Mouse (Mus musculus) liver, embryonic 16.5 days (tissue): ENCODE measurements around the gene Zfyve28. TPM values are rescaled to one million over a fixed set of nuclear protein-coding genes. Genes with fewer than 3 reads are reported as not detected.

Experiments used
- ATAC-seq: fragments of 200-750 bp; cut with Nextera tagmentation; 2 replicates; pipeline ENCODE4 v1.8.0; 2017; ENCODE audit warnings: low read depth, mild to moderate bottlenecking, moderate number of reproducible peaks, moderate library complexity
- H3K27ac ChIP-seq: fragments of 300-500 bp; sonication (generic); 2 replicates; pipeline ENCODE4 v1.5.1; 2014; ENCODE audit warnings: mild to moderate bottlenecking, low read length
- H3K27me3 ChIP-seq: fragments of 300-500 bp; sonication (generic); 2 replicates; pipeline ENCODE4 v1.6.1; 2014; ENCODE audit warnings: low read depth, low read length, mixed read lengths; ENCODE audit not compliant: control insufficient read depth, insufficient read depth
- H3K36me3 ChIP-seq: fragments of 300-500 bp; sonication (generic); 2 replicates; pipeline ENCODE4 v1.6.1; 2014; ENCODE audit warnings: mild to moderate bottlenecking; ENCODE audit not compliant: control insufficient read depth, insufficient read depth
- H3K4me1 ChIP-seq: fragments of 300-500 bp; sonication (generic); 2 replicates; pipeline ENCODE4 v1.6.1; 2014; ENCODE audit warnings: low read depth, low read length, mixed read lengths; ENCODE audit not compliant: control insufficient read depth
- H3K4me2 ChIP-seq: fragments of 300-500 bp; sonication (generic); 2 replicates; pipeline ENCODE4 v1.6.1; 2014; ENCODE audit warnings: low read depth, low read length, mixed read lengths
- H3K4me3 ChIP-seq: fragments of 300-500 bp; sonication (generic); 2 replicates; pipeline ENCODE4 v1.5.1; 2014; ENCODE audit warnings: low read depth, mild to moderate bottlenecking, low read length
- H3K9ac ChIP-seq: fragments of 300-500 bp; sonication (generic); 2 replicates; pipeline ENCODE4 v1.6.1; 2014; ENCODE audit warnings: low read depth, low read length
- H3K9me3 ChIP-seq: fragments of 300-500 bp; sonication (generic); replicated peaks from 2 replicates; pipeline ENCODE4 v1.6.1; 2016; ENCODE audit warnings: low read length; ENCODE audit not compliant: control insufficient read depth
- WGBS: fragments of 180-500 bp; shearing (Covaris S2); extraction: QIAGEN DNeasy Blood & Tissue Kit; methylation state at CpG from one replicate; pipeline ENCODE4 v1.1.7; 2014; ENCODE audit not compliant: insufficient replicate concordance; 5-methylcytosine and 5-hydroxymethylcytosine counted together
- polyA plus RNA-seq: library from polyadenylated mRNA; unstranded; fragments of >200 nt; fragmentation: Nextera tagmentation; extraction: Ambion mirVana; gene quantifications from 2 replicates; pipeline ENCODE4 v1.2.1, GENCODE M21; 2015

The Zfyve28 gene
- 0.02 and 0.11 TPM in 2 replicates for polyA plus RNA-seq

DNA sequence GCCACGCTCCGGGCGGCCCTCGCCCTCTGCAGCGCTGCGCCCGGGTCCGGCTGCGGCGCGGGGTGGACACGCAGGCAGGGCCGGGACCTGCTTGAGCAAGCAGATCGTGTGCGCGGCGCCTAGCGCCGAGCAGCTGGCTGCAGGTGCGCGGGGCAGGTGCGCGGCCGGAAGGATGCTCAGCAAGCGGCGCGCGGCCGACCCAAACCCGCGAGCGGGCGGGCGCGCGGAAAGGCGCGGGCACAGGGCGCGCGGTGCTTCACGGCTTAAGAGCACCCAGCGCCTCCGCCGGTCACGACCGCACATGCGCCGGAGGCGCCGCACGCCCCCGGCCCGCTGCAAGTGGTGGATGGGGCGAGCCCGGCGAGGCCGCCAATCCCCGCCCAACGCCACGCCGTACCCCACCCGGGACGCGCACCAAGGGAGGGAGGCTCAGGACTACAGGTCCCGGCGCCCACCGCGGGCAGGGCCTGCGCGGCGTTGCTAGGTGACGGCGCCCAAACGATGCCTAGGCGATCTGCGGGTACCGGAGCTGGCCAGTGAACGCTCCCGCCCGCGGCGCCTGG is at the start of gene Zfyve28, which contains the start of gene Cfap99:
Gene Zfyve28, minus strand, starts transcription at position 296 of the 563 bp plus-strand sequence.
Gene Cfap99, plus strand, starts transcription at position 447 of the 563 bp plus-strand sequence.
- peak within 1 kb of the TSS; percentile 51 for H3K4me3 ChIP-seq
- no peak for ATAC-seq
- no peaks in the 10 kb centered on the region for H3K9me3 ChIP-seq
- peak within 1 kb of the TSS; percentile 57 for H3K4me2 ChIP-seq
- under 1% methylated on average over 80 of the region's 83 CpGs for WGBS
- H3K27me3 ChIP-seq = peaks cover 48% of the 10 kb centered on the region
- no peaks in the 10 kb centered on the region for H3K36me3 ChIP-seq
- no peak within 1 kb of the TSS for H3K9ac ChIP-seq
- no peak within 1 kb of the TSS for H3K27ac ChIP-seq
- peaks cover 4% of the 10 kb centered on the region; the same call in 1 of the 2 replicates for H3K4me1 ChIP-seq

- H3K4me1 ChIP-seq = peaks cover 19% of the 10 kb centered on the region
- H3K9me3 ChIP-seq = no peaks in the 10 kb centered on the region
- H3K4me3 ChIP-seq = peak overlapping the region; percentile 99
- peak overlapping the region; percentile 97 for H3K4me2 ChIP-seq
- peak overlapping the region; percentile 97 for H3K9ac ChIP-seq
- peak; percentile 50 for ATAC-seq
- WGBS = under 1% methylated on average over 42 of the region's 42 CpGs
- no peaks in the 10 kb centered on the region for H3K27me3 ChIP-seq
- H3K27ac ChIP-seq = peak overlapping the region; percentile 96
- H3K36me3 ChIP-seq = no peaks in the 10 kb centered on the region
These were observed 48.7 kb upstream of the Zfyve28 start for GRCm38 (mm10) chr5:34336775-34337450.

DNA sequence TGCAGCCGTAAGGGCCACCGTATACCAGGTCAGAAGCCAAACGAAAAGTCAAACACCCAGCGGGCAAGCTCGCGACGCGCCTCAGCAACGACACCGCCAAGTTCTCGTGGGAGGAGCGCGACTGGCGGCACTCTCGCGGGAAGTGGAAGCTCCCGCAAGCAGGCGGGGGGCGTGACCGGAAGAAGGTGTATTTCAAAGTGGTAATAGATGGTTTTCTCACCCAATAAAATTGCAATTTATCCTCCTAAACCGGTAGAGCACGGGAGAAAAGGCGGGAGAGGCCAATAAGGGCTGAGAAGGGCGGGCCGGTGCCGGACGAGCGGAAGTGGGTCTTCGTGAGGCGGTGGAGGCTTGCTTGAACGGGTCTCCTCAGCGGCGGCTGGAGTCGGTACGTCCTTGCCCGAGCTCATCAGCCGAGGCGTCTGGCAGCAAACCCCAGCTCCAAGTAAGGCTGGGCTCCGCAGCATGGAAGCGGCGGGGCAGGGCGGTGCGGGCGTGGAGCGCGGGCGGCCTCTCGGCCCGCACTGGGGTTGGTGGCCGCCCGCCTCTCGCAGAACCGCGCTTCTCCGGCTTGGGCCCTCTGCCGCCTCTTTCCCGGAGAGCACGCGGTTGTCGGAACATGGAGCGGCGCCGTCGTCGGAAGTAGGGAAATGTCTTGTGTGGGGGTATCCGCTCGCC is 48.0 kb upstream of the Zfyve28 start, which contains the start of gene Rnf4:
Gene Rnf4, plus strand, starts transcription at position 193 of the 678 bp plus-strand sequence.
- Histone ChIP-seq H3K9me3 (no peaks in the 10 kb centered on the region), H3K36me3 (no peaks in the 10 kb centered on the region), H3K4me3 (peak within 1 kb of the TSS; percentile 99), H3K9ac (peak within 1 kb of the TSS; percentile 97), H3K4me2 (peak within 1 kb of the TSS; percentile 97), H3K4me1 (peaks cover 19% of the 10 kb centered on the region), H3K27ac (peak within 1 kb of the TSS; percentile 96), H3K27me3 (no peaks in the 10 kb centered on the region)
- under 1% methylated on average over 67 of the region's 67 CpGs for WGBS
- ATAC-seq = peak; percentile 96

DNA sequence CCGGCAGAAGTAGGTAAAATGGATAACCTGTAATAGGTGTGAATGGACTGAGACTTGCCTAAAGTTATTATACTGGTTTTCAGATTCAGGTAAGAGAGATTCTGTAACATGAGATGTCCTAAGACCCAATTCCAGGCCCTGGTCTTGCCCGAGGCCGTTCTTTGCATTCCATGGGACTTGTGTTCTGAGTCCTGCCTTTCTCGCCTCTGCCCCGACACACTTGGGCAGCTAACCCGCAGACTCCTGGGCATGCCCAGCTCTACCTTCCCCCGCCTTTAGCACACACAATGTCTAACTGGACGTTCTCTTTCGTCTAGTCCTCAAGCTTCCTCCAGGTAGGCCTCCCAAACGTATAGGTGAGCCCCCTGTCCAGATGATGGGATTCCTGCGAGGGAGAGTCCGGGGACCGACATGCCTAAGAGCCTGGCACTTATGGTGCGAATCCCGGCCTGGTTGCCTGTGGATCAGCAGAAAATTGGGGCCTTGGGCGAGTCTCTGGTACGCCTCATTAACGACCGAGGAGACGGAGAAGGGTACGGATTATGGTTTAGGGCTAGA is 47.4 kb upstream of the Zfyve28 start:
- Histone ChIP-seq H3K9ac (peak overlapping the region; percentile 84), H3K4me3 (peak overlapping the region; percentile 99), H3K36me3 (no peaks in the 10 kb centered on the region), H3K4me2 (peak overlapping the region; percentile 89), H3K27ac (peak overlapping the region; percentile 96), H3K27me3 (no peaks in the 10 kb centered on the region), H3K9me3 (no peaks in the 10 kb centered on the region), H3K4me1 (peaks cover 19% of the 10 kb centered on the region)
- ATAC-seq = peak; percentile 25
- 1% methylated on average over 21 of the region's 21 CpGs for WGBS

GRCm38 (mm10) chr5:34334081-34334480 is 45.8 kb upstream of the Zfyve28 start:
- 83% methylated on average over 1 of the region's 1 CpGs for WGBS

DNA sequence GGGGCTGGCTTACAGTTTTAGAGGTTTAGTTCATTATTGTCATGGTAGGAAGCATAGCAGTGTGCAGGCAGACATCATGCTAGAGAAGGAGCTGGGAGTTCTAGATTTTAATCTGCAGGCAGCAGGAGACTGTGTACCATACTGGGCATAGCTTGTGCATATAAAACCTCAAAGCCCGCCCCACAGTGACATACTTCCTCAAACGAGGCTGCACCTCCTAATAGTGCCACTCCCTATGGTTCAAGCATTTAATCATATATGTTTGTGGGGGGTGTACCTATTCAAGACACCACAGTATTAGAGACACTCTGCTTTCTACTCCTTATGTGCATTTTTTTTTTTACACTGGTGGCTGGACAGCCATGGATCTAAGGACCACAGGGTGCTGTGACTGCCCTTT is 41.9 kb upstream of the Zfyve28 start:
- no peaks in the 10 kb centered on the region for H3K9me3 ChIP-seq
- H3K36me3 ChIP-seq = no peaks in the 10 kb centered on the region
- no peak overlapping the region for H3K27ac ChIP-seq
- WGBS = 55% methylated on average over 2 of the region's 2 CpGs
- no peak for ATAC-seq
- no peak overlapping the region for H3K9ac ChIP-seq
- no peaks in the 10 kb centered on the region; the same call in 1 of the 2 replicates for H3K4me1 ChIP-seq
- no peak overlapping the region for H3K4me2 ChIP-seq
- H3K4me3 ChIP-seq = no peak overlapping the region
- peaks cover 3% of the 10 kb centered on the region; the same call in 1 of the 2 replicates for H3K27me3 ChIP-seq

More at GRCm38 (mm10) chr5:34334081-34334480, 45.8 kb upstream of the Zfyve28 start:
- Histone ChIP-seq H3K9ac (no peak overlapping the region), H3K27me3 (no peaks in the 10 kb centered on the region), H3K4me2 (no peak overlapping the region), H3K4me3 (no peak overlapping the region), H3K27ac (no peak overlapping the region), H3K36me3 (no peaks in the 10 kb centered on the region), H3K9me3 (no peaks in the 10 kb centered on the region), H3K4me1 (peaks cover 19% of the 10 kb centered on the region)
- ATAC-seq = no peak

DNA sequence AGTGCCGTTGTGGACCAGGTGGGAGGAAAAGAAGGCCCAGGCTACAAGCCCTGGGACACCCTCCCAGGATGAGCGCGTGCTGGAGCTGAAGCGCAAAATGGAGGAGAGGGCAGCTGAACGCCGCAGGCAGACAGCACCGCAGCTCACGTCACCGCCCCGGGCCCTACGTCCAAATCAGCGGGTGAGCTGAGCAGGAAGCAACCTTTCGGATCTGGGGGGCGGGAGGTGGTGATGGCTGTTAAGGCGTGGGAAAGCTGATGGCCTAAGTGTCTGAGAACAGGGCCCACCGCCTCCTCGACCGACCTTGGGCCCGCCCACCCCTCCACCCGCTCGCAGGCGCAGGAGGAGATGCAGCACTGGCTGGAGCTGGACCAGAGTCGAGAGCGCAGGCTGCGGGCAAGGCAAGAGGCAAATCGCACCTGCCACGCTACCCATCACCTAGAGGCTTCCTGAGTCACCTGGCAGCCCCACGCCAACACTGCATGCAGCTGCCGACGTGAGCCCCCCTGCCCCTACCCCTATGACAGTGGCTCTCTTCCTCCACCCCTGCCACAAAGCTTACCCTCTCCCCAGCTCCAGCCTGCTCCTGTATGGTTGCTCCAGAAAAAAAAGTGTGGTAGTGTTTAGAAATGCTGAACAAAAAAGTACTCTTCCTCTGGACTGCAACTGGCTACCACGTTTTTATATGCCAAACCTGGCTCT is 38.8 kb upstream of the Zfyve28 start:
- Histone ChIP-seq H3K4me1 (no peaks in the 10 kb centered on the region), H3K36me3 (no peaks in the 10 kb centered on the region), H3K27me3 (peaks cover 3% of the 10 kb centered on the region; the same call in 1 of the 2 replicates), H3K4me3 (peak overlapping the region; percentile 2), H3K9me3 (no peaks in the 10 kb centered on the region), H3K9ac (no peak overlapping the region), H3K4me2 (peak overlapping the region; percentile 42), H3K27ac (no peak overlapping the region)
- no peak for ATAC-seq
- 27% methylated on average over 31 of the region's 31 CpGs for WGBS

- no peak overlapping the region for H3K27ac ChIP-seq
- no peak overlapping the region for H3K4me2 ChIP-seq
- H3K9ac ChIP-seq = no peak overlapping the region
- H3K9me3 ChIP-seq = no peaks in the 10 kb centered on the region
- WGBS = 31% methylated on average over 4 of the region's 4 CpGs
- no peaks in the 10 kb centered on the region for H3K36me3 ChIP-seq
- no peak for ATAC-seq
- no peaks in the 10 kb centered on the region for H3K4me1 ChIP-seq
- peaks cover 3% of the 10 kb centered on the region; the same call in 1 of the 2 replicates for H3K27me3 ChIP-seq
- no peak overlapping the region for H3K4me3 ChIP-seq
These were observed 38.0 kb upstream of the Zfyve28 start for GRCm38 (mm10) chr5:34326249-34326691.
